Mouse (Mus musculus): ENCODE measurements around the gene Dcaf6.

The Dcaf6 gene

DNA sequence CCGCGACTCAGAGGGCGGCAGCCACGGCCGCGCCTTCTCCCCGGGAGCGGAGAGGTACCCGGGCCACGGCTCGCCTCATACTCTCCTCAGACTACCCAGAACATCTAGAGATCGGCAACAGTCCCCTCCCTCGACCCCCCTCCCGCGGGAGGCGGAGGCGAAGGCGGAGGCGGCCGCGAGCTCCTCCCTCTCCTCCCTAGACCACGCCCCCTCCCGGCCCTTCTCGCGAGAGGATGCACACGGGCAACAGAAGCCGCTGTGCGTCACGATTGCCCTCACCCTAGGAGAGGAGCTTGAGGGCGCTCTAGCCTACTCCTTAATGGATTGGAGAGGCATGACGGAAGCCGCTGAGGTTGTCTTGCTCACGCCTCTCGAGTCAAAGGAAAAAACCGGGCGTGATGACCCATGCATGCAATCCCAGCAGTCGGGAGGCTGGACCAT is at the start of gene Dcaf6, which contains the start of gene Mpc2:
TSS of gene Dcaf6 (minus strand) at position 116 of the 441 bp plus-strand sequence.
TSS of gene Mpc2 (plus strand) at position 278 of the 441 bp plus-strand sequence.
- peak; percentile 99 for DNase-seq

DNA sequence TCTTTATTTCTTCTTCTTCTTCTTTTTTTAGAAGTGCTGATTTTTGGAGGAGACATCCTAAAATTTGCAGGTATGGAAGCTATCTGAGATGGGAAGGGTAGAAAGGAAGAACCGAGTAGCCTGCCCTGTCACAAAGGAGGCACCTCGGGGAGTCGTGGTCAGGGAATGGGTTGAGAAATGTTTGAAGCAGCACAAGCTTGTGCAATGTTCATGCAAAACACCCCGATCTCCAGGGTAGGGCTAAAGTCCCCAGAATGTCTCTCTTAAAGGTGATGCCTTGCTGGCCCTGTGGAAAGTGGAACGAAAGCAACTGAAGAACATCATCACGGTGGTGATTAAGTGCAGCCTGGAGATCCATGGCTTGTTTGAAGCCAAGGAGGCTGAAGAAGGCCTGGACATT is 46.0 kb upstream of the Dcaf6 start:
- DNase-seq: no peak

DNA sequence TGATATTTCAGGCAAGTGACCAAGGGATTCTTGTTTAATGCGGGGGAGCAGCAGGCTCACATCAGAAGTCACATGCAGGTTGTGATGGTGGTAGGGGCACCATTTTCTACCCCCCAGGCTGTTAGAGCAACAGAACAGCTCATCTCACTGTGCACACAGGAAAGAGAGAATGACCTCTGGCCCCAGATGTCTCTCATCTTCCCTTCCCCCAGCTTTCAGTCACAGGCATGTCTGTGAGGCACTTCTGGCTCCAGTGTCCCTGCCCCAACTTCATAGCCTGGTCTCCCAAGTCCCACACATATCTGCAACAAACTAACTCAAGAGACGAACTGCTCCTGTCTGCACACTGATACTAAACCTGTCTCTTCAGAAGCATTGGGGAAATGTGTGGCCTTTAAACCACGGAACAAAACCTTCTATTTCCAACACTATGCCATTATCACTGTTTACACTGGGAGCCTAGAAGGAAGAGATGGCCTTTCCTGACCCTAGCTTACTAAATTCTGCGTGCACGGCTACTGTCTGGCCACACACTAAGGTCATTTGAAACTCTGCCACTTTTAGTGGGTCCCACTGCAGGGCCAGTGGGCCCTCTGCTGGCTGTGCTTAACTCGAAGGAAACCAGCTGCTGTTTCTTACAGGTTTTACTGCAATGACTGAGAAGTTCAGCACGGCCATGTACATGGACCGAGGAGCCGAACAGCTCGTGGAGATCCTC is 43.2 kb upstream of the Dcaf6 start:
- peak; percentile 84 for DNase-seq

DNA sequence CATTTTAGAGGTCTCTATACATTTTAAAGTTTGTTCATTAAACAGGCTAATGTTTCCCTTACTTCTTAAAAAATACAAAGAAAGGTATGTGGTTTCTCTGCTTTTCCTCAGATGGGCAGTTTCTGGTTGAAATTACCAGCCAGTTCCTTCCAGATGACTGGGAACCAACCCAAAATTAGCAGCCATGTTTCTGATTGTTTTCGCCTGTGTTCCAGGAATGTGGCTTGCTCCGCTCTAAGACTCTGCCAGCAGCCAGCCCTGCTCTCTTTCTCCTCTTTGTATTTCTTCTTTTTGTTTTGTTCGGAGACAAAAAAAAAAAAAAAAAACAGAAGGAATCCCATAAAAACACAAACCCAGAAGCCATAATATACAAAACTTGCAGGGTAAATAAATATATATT is 38.6 kb upstream of the Dcaf6 start:
- peak; percentile 17 for DNase-seq

DNA sequence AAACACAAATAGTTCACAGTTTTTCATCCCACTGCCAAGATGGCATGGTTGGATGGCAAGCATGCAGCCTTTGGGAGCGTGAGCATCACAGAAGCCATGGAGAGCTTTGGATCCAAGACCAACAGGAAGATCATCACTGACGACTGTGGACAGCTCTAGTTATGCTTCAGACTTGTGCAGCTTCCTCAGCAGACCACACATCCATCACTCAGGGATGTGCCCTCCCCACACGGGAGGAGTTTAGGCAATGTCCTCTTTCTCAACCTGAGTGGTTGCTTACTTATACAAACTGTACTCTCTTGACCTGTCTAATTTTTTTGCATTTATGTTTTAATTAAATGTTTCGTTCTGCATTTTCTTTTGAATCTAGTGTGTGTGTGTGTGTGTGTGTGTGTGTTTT is 28.9 kb upstream of the Dcaf6 start:
- DNase-seq: no peak

DNA sequence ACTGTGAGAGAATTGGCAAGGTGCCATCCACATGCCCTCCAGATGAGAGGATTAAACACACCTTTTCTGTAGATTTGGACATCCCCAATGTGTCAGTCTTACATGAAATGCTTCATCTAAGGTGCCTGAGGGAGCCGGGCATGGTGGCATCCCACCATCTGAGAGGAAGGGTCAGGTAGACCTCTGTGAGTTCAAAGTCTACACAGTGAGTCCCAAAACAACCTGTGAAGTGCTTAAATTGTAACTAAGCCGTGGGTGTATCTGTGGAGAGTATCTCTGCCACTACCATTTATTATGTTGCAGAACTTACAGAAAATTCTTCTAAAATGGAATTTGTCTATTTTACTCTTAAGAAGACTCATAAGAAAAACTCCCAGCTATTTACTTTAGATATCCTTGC is 25.8 kb upstream of the Dcaf6 start:
- DNase-seq: peak; percentile 19

DNA sequence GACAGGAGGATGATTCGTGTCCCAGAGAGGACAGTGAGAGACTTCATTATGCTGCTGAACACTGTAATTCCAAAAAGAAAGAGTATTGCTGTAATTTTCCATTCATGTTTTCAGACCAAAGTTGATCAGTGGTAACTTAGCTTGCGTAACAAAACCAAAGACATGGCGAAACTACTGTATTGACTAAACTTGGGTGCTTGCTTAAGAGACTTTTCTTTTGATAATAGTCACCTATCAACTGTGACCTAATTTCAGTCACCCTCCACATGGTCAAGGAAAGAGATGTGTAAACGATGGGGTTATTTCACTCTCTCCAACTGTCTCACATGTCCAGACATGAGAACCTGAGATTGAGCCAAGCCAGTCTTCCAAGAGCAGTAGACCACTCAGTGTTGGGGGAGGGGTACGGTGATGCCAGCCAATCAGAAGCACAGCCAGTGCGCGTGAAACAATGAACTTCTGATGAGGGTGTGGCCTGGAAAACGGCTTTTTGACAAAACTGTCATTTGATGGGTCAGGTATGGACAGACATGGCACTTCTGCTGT is 24.5 kb upstream of the Dcaf6 start, which contains the start of gene Adcy10:
TSS of gene Adcy10 (plus strand) at position 496 of the 546 bp plus-strand sequence.
- no peak for DNase-seq

DNA sequence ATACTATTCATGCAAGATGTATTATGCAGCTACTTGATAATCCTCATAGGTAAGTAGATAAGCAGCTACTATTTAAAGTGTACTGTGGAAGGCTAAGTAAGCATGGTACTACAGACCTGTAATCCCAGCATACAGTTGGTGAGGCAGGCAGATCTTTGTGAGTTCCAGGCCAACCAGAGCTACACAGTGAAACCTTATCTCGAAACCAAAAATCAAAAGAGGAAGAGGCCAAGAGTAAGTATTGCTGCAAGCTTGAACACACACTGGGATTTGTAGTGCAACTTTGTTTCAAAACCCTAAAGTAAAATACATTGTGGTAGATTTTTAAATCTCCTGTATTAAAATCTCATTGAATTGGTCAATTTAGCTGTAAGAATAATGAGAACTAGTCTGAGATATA is 11.2 kb upstream of the Dcaf6 start:
- DNase-seq: no peak

DNA sequence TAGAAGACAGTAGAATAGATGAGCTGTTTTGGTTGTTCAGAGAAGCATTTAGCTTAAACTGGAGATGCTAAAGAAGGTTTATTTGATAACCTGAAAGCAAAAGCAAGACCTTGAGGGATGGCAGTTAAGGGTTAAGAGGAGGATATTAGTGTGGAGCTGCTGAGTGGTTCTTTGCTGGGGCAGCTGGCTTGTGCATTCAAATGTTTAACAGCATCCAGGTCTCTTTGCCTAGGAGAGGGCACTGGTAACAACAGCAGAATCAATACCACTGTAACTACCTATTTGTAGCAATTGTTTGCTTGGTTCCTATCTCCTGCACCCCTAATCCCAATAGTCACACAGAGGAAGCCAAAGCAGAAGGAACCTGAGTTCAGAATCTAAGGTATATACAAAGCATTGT is 9.4 kb upstream of the Dcaf6 start:
- peak; percentile 23 for DNase-seq

DNA sequence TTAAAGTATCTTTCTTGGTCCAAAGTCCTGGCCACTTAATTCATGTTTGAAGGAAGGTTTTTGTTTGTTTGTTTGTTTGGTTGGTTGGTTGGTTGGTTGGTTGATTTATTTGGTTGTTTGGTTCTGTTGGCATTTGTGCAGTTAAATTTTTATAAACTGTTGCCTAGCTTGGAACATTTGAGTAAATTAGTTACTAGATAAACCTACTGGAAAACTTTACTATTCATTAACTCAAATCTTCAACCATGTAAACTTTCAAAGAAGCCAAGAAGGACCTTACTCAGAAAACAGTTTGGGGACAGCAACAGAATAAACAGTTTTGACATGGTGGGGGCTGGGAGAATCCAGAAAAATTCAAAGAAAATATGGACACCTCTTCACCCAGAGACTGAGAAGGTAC is 8.7 kb upstream of the Dcaf6 start:
- DNase-seq: no peak

DNA sequence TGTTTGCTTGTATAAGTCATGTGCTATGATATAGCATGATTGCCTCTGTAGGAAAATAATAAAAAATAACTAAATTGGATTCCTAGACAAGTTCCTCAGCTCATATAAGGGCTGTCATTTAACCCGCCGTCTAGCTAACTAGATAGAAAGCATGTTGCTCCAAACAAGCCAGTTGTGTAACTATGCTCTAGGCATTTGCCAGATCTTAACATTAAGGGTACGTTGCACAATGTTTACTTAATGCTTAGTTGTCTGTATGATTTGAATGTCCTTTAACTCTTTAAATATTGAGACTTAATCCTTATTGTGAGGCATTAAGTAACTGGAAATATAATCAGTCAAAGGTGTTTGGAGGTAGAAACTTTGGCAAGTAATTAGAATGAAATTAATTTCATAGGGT is 4.3 kb upstream of the Dcaf6 start:
- DNase-seq: no peak

DNA sequence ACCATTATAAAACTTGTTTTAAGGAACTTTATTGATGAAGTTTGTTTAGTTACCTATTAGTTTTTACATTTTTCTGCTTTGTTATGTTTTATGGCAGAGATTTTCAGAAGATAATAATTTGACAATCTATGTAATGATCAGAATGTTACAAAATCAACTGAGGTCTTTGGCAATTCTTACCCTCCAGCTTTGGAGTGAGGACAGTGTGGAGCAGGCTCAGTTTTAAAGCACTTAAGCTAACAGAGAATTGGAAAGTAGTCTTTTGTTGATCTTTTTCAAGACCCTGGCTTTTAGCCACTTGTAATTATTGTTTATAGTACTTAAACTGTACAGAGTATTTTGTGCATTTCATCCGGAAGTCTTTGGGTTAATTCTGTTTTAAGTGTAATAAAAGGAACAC is 2.6 kb upstream of the Dcaf6 start:
- no peak for DNase-seq

DNA sequence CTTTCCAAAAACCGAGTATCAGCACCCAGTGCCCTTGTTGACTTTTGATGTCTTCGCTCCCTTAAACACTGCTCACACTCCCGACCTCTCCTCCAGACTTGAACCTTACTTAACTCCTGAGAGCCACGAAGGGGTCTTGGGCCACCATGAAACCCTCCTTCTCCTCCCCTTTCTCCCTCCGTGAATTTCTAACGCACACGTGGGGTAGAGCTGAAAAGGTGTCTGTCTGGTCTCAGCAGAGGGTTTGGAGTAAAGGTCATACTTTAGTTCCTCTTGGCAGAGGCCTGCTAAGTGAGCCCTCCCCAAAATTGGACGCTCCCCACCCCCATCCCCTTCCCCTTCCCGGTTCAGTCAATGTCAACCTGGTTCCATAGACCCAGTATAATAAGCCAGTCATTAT is 1.4 kb upstream of the Dcaf6 start:
- DNase-seq: peak; percentile 53

DNA sequence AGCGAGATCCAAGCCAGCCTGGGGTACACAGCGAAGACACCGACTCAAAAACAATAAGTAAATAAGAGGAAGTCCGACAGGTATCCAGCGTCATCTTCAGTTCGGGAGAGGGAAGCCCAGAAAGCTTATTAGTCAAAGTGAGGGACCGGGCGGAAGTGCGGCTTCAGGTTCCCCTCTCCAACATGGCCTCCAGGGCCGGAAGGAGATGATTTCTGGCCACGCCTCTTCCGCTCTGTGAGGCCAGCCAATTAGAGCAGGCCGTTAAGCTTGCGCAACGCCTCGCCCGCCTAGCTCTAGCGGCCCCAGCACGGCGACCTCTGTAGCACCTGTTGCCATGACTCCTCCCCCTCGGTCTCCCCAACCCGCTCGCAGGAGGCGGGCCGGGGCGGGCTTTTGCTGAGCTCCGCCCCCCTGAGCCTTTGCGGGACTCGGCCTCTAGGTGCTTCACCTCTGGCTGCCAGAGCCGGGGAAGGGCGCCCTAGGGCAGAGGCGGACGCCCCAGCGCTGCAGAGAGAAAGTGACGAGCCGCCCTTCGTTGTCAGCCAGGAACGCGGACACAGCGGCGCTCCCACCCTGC is 614 bp upstream of the Dcaf6 start:
- peak; percentile 100 for DNase-seq

DNA sequence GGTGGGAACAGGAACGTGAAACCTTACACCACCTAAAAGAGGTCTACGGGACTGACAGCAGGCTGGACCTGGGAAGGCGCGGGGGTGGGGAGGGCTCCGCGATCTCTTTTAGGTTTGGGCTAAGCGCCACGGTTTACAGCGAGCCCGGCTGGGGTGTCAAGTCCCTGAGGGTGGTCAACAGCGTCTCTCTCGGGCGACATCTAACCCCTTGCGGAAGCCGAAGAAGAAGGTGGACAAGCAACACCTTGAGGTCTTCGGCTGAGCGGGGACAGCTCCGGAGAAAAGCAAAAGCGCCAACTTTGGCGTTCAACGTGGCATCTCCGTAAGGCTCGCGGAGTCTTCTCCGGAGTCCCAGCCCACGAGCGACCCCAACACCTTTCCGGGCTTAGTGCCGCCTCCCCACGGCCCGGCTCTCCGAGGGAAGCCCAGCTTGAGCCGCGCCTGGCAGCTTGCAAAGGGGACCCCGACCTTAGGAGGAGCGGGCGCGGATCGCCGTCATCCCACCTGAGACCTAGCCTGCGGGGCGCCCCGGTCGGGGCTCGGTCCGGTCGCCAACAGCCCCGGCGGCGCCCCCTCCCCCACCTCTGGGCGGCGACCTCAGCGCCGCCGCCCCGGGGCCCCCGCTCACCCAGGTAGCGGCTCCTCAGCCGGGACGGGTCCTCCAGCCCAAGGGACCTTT is 633 bp downstream of the Dcaf6 start:
- peak; percentile 70 for DNase-seq

DNA sequence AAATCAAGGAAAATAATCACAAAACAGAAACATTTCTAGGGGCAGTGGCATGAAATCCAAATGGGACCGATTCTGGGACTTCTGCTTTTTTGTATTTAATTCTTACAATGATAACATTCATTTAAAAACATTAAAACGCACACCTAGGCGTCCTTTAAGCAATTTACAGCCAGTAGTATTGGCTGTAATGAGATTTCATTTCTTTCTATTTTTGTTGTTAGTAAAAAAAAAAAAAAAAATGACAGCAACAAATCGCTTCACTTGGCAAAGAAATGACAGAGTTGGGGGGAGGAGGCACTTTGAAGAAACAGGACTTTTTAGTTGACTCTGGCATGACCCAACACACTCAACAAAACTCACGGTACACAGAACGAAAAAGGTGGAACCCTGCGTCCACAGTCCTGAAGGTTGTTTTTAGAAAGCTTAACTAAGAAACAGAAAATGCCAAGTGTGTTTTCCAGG is 1.2 kb downstream of the Dcaf6 start:
- no peak for DNase-seq

DNA sequence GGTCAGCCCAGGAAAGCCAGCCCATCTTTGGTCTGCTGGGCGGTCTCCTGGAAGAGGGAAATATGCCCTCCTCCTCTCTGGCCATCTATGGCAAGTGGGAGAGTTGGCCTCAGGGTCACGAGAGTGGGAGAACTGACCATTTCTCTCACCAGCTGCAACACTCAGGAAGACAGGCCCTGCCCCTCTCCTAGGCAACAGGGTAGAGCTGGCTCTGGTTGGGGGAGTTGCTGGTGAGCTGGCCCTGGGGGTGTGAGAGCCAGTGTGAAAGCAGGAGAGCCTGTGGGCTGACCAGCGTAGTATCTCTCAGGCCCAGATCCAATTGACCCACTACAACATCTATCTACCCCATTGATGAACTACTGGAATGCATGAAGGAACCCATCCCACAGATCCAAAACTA is 18.6 kb downstream of the Dcaf6 start:
- DNase-seq: no peak

DNA sequence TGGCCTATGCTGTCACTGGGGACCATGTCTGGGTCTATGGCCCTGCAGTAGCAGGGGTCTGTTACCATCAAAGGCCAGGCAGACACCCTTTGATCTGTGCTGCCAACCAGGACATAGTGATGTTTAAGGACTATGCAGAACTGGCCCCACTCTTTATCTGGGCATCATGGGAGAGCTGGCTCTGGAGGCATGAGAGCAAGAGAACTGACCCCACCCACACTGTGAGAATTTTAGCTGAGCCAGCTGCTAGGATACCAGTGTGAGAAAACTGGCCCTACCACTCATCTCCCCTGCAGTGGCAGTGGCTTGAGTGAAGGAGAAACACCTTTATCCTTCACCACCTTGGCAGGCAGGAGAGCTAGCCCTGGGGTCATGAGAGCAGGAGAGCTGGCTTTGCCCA is 19.1 kb downstream of the Dcaf6 start:
- DNase-seq: no peak

DNA sequence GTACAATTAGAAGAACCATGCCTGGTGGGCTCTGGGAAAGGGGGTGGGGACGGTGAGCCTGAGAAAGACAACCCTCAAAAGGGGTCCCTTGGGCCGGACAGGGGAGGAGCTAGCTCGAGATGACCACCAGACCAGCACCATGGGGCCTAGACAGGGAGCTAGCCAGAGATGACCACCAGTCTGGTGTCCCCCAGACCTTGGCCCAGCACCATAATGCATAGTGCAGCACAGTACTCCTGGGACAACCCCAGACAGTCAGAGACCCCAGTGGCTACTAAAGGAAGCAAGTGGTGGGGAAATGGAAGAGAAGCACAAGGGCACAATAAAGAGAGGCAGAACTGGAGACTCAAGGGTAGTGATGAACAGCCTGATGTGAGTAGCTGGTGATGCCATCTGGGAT is 19.5 kb downstream of the Dcaf6 start:
- no peak for DNase-seq

DNA sequence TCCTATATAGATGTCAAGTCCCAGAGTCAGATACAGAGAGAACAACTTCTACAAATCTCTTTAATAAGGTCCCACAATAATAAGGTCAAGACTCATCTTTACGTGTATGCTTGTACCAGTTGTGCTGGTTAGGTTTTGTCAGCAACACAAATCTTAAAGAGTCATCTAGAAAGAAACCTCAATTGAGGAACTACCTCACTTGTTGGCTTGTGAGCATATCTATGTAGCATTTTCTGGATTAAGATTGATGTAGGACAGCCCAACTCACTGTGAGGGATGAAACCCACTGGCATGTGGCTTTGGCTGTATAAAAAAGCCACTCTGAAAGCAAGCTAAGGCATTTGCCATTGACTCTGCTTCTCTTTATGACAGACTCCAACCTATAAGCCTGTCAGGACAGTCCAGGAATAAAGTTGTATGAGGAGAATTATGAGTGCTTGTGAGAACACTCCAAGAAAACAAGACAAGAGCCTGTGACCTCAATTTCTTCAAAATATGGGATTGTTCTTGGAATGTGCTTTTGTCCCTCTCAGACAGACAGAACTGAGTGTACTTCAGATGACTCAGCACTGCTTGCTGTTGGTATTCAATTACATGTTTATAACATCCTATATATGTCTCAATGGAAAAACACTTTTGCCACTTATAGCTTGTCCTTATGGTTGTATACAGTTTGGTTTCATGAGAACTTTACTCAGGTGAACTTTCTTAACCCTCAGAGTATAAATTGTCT is 21.8 kb downstream of the Dcaf6 start:
- DNase-seq: no peak

DNA sequence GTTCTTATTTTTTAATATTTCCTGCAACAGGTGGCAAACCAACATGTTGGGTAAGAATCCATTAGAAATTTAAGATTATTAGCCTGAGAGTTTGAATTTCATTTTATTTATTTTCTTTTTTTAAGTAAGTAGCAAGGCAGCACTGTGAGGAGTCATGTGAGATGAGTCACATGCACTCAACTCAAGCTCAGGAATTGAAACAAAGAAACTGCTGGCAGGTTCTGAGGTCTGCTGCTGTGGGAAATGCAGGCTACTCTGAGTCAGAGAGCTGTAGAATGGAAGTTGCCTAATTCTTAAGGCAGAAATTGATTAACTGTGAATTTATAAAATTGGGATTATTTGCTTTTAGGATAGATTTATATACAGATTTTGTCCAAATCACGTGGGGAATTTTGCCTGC is 27.4 kb downstream of the Dcaf6 start:
- DNase-seq: no peak

DNA sequence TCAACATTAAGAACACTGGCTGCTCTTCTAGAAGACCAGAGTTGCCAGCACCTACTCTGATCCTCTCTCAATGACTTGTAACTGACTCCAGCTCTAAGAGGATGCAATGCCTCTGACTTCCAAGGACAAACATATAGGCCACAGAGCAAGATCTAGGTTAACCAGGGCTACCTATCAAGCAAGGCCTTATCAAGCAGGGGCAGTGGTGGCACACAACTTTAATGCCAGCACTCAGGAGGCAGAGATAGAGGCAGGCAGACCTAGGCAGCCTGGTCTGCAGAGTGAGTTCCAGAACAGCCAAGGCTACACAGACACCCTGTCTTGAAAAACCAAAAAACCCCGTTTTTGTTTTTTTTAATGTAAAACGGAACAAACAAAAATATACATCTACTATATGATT is 34.0 kb downstream of the Dcaf6 start:
- no peak for DNase-seq

DNA sequence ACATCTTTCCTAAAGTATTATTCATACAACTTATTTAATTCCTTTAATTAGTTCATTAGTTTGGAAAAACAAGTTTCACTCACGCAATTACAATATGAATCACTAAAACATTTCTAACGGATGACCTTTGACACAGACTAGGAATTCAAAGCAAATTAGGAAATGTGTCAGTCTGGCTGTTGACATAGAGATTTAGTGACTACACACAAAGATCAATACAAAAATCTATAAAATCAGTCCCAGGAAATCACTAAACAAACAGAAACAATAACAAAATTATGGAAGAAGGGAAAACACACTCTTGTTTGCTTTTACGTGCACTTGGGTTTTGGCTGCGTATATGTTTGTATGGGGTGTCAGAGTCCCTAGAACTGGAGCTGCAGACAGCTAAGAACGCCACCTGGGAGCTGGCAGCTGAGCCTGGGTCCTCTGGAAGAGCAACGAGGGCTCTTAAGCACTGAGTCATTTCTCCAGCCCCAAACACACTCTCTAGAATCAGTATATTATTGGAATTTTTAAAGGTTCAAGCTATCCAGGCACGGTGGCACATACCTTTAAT is 38.8 kb downstream of the Dcaf6 start:
- no peak for DNase-seq

All from kidney, postnatal 14 days (tissue).